Mouse (Mus musculus): ENCODE results near the gene Tmem63b. TPM values are rescaled to one million over a fixed set of nuclear protein-coding genes. Genes with fewer than 3 reads are reported as not detected.

Tmem63b gene
- total and polyA plus RNA-seq, 3 experiments = 12.3 to 37.9 TPM; not detected in 1

- no peaks in the 10 kb centered on the region for H3K27me3 ChIP-seq (ENCODE audit: control insufficient read depth in 1 of 2, insufficient read depth in 2 of 2, low read length in 2 of 2)
- no peak overlapping the region for H3K27ac ChIP-seq (ENCODE audit: control insufficient read depth, low read depth, low read length)
- DNase-seq (ENCODE audit: low read depth, low spot score) = no peak
- peaks cover 2 to 7% of the 10 kb centered on the region in 2 experiments for H3K4me1 ChIP-seq (ENCODE audit: control insufficient read depth in 1 of 2, insufficient read depth in 2 of 2, low read length in 2 of 2)
- no peaks in the 10 kb centered on the region for H3K9me3 ChIP-seq (replicated peaks; ENCODE audit: insufficient read depth, low read length)
- TF ChIP-seq TAL1 (IDR thresholded peaks at IDR 0.05; ENCODE audit: low read length) (no peak), MXI1 (IDR thresholded peaks at IDR 0.05; ENCODE audit: low read depth, low read length) (no peak), POLR2AphosphoS2 (IDR thresholded peaks at IDR 0.05; ENCODE audit: low read length) (no peak), MAZ (IDR thresholded peaks at IDR 0.05; ENCODE audit: low read depth, low read length) (no peak), SIN3A (IDR thresholded peaks at IDR 0.05; ENCODE audit: low read length) (no peak), E2F4 (IDR thresholded peaks at IDR 0.05; ENCODE audit: borderline replicate concordance, low read depth, low read length) (no peak), TBP (IDR thresholded peaks at IDR 0.05; ENCODE audit: low read depth, low read length) (no peak), ELF1 (IDR thresholded peaks at IDR 0.05; ENCODE audit: low read depth, low read length) (no peak), ZMIZ1 (IDR thresholded peaks at IDR 0.05; ENCODE audit: low read depth, low read length) (no peak), POLR2AphosphoS5 (IDR thresholded peaks at IDR 0.05; ENCODE audit: borderline replicate concordance, low read depth, low read length) (no peak), RAD21 (IDR thresholded peaks at IDR 0.05; ENCODE audit: low read depth, low read length) (no peak), MAX (IDR thresholded peaks at IDR 0.05; ENCODE audit: low read length) (no peak), MYC (IDR thresholded peaks at IDR 0.05; ENCODE audit: low read depth, low read length) (no peak), NELFE (IDR thresholded peaks at IDR 0.05; ENCODE audit: low read depth, low read length) (no peak), BHLHE40 (IDR thresholded peaks at IDR 0.05; ENCODE audit: borderline replicate concordance, low read depth, low read length) (no peak), MAFK (IDR thresholded peaks at IDR 0.05; ENCODE audit: borderline replicate concordance, low read depth, low read length) (no peak), MEF2A (IDR thresholded peaks at IDR 0.05; ENCODE audit: extremely low read depth, insufficient replicate concordance, low read depth, low read length, poor library complexity, severe bottlenecking) (no peak), CTCF (IDR thresholded peaks at IDR 0.05 in 2 of 3, conservative IDR thresholded peaks at IDR 0.05 in 1 of 3; ENCODE audit: control insufficient read depth in 1 of 3, insufficient read depth in 1 of 3, low read depth in 2 of 3, low read length in 3 of 3, poor library complexity in 1 of 3, severe bottlenecking in 1 of 3) (no peak), NRF1 (IDR thresholded peaks at IDR 0.05; ENCODE audit: insufficient read depth, low read depth, low read length, poor library complexity, severe bottlenecking) (no peak), ETS1 (IDR thresholded peaks at IDR 0.05; ENCODE audit: low read depth, low read length) (no peak)
- H3K9ac ChIP-seq (ENCODE audit: control insufficient read depth, low read depth, low read length, poor library complexity, severe bottlenecking) = no peak overlapping the region
- H3K36me3 ChIP-seq (ENCODE audit: control insufficient read depth in 1 of 2, insufficient read depth in 2 of 2, low read length in 2 of 2) = peaks cover 2 to 9% of the 10 kb centered on the region in 2 experiments; a peak in 3 of 4 replicates
- H3K79me2 ChIP-seq (ENCODE audit: control insufficient read depth, insufficient read depth, low read length, poor library complexity) = no peaks in the 10 kb centered on the region
- no peak overlapping the region for H3K4me3 ChIP-seq (ENCODE audit: control insufficient read depth in 1 of 2, insufficient read depth in 1 of 2, low read depth in 2 of 2, low read length in 2 of 2)
These were observed 14.0 kb upstream of the Tmem63b start for GRCm38 (mm10) chr17:45700496-45701235.
